Mouse (Mus musculus) neural tube, embryonic 12.5 days (tissue): ENCODE data around the gene Tmem184a. TPM values are rescaled to one million over a fixed set of nuclear protein-coding genes. Genes with fewer than 3 reads are reported as not detected.

Experiments used
- ATAC-seq: fragments of 200-750 bp; cut with Nextera tagmentation; 2 replicates; pipeline ENCODE4 v1.8.0; 2017; ENCODE audit warnings: low read depth, mild to moderate bottlenecking, moderate TSS enrichment, moderate library complexity; ENCODE audit not compliant: low FRiP score
- H3K27ac ChIP-seq: fragments of 300-500 bp; sonication (generic); 2 replicates; pipeline ENCODE4 v1.5.1; 2016
- H3K27me3 ChIP-seq: fragments of 300-500 bp; sonication (generic); replicated peaks from 2 replicates; pipeline ENCODE4 v1.6.1; 2016; ENCODE audit warnings: mild to moderate bottlenecking
- H3K36me3 ChIP-seq: fragments of 300-500 bp; sonication (generic); 2 replicates; pipeline ENCODE4 v1.6.1; 2016; ENCODE audit warnings: mild to moderate bottlenecking
- H3K4me1 ChIP-seq: fragments of 300-500 bp; sonication (generic); 2 replicates; pipeline ENCODE4 v1.6.1; 2016
- H3K4me2 ChIP-seq: fragments of 300-500 bp; sonication (generic); replicated peaks from 2 replicates; pipeline ENCODE4 v1.6.1; 2016; ENCODE audit warnings: mild to moderate bottlenecking
- H3K4me3 ChIP-seq: fragments of 300-500 bp; sonication (generic); 2 replicates; pipeline ENCODE4 v1.5.1; 2016
- H3K9ac ChIP-seq: fragments of 300-500 bp; sonication (generic); 2 replicates; pipeline ENCODE4 v1.6.1; 2016; ENCODE audit warnings: mild to moderate bottlenecking
- H3K9me3 ChIP-seq: fragments of 300-500 bp; sonication (generic); 2 replicates; pipeline ENCODE4 v1.6.1; 2016; ENCODE audit warnings: mild to moderate bottlenecking
- WGBS: fragments of 180-500 bp; shearing (Covaris S2); methylation state at CpG from one replicate; pipeline ENCODE4 v1.1.7; 2016; 5-methylcytosine and 5-hydroxymethylcytosine counted together
- polyA plus RNA-seq: library from polyadenylated mRNA; unstranded; fragments of >200 nt; fragmentation: Nextera tagmentation; extraction: Ambion mirVana; gene quantifications from 2 replicates; pipeline ENCODE4 v1.2.1, GENCODE M21; 2016

Tmem184a gene
- polyA plus RNA-seq, 1 experiment from 2014 or later: 0.68 TPM

DNA sequence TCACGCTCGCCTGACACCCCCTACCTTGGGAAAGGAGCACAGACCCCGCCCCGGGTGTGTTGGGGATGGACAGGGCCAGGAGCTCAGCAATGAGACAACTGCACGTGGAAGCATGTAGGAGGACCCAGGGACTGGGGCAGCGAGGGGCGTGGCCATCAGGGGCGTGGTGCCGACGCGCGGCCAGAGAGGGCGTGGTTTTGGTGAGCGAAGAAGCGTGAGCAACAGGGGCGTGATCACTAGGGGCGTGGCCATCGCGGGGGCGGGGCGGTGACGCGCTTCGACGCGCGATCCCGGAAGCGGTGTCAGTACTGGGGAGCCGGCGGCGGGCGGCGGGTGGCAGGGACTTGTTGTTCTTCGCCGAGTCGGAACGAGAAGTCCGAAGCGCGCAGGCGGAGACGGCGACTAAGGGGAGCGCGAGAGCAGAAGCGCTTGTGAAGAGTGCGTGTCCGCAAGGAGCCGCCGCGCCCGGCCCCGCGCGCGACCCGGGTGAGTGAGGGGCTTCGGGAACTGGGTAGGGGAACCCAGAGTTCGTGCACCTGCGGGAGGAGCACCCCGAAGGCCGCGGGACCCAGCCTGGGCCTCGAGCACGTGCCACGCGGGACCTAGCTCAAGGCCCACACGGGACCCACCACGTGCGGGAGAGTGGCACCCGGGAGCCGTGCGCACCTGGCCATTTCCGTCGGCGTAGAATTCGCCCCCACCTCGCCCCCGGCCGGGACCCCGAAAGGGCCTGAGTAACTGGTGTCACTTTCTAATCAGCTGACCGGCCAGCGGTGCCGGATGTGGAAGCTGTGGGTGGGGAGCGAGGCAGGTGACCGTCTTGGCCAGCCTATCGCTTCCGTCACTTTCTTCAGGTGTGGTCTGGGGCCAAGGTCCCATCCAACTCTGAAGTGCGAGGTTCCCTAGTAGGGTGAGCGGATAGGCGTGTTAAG, 28.2 kb downstream of the Tmem184a start, which contains the start of gene Mafk:
Gene Mafk, plus strand, starts transcription at position 287 of the 932 bp plus-strand sequence.
- H3K4me2 ChIP-seq: peak within 1 kb of the TSS; percentile 100
- H3K4me3 ChIP-seq: peak within 1 kb of the TSS; percentile 77
- H3K9ac ChIP-seq: peak within 1 kb of the TSS; percentile 66
- H3K27ac ChIP-seq: no peak within 1 kb of the TSS
- H3K27me3 ChIP-seq: no peaks in the 10 kb centered on the region
- H3K36me3 ChIP-seq: no peaks in the 10 kb centered on the region
- WGBS: under 1% methylated on average over 92 of the region's 92 CpGs
- H3K9me3 ChIP-seq: no peaks in the 10 kb centered on the region
- peaks cover 40% of the 10 kb centered on the region for H3K4me1 ChIP-seq
- peak; percentile 85 for ATAC-seq

DNA sequence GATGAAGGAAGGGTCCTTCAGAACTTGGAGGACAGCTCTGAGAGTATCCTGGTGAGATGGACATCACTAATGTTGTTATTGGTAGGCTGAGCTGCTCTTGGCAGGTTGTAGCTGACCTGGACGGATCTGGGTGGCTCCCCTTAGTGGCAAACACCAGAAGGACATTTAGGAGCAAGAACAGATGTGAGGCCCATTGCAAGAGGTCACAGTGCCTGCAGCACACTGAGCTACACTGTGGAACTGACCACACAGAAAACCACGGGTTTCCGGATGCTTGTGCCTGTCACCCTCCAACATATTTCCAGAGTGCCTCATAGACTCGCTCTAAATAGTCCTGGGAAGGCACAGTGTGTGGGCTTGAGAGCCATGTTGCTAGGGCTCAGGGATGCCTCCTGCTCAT, 30.3 kb downstream of the Tmem184a start:
- Histone ChIP-seq H3K9me3 (no peaks in the 10 kb centered on the region), H3K4me1 (peaks cover 21% of the 10 kb centered on the region), H3K27ac (no peak overlapping the region), H3K9ac (no peak overlapping the region), H3K4me3 (no peak overlapping the region), H3K4me2 (no peak overlapping the region), H3K36me3 (no peaks in the 10 kb centered on the region), H3K27me3 (no peaks in the 10 kb centered on the region)
- no peak for ATAC-seq
- 64% methylated on average over 4 of the region's 4 CpGs for WGBS

DNA sequence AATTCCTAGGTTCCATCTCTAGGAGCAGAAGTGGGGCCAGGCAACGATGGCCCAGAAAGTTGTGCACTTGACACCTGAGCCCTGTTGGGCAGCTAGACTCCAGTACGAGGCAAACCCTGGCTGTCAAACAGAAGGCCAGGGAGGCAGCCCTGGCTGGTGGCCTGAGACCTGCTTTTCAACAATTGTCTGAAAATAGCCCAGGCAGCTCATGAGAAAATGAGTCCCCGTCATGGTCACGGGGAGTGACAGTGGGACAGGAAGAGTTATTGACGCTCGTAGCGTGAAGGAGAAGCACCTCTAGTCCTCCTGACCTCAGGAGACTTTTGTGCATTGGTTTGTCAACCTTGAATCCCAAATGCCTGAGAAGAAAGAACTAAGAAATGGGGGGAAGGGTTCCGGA, 38.3 kb downstream of the Tmem184a start:
- Histone ChIP-seq H3K27me3 (no peaks in the 10 kb centered on the region), H3K9me3 (no peaks in the 10 kb centered on the region), H3K4me1 (no peaks in the 10 kb centered on the region), H3K4me3 (no peak overlapping the region), H3K36me3 (no peaks in the 10 kb centered on the region), H3K9ac (no peak overlapping the region), H3K4me2 (no peak overlapping the region), H3K27ac (no peak overlapping the region)
- no peak for ATAC-seq
- 85% methylated on average over 8 of the region's 8 CpGs for WGBS

- no peak for ATAC-seq
- Histone ChIP-seq H3K4me1 (peaks cover 13% of the 10 kb centered on the region), H3K36me3 (peaks cover 20% of the 10 kb centered on the region), H3K9ac (no peak overlapping the region), H3K9me3 (no peaks in the 10 kb centered on the region), H3K27me3 (no peaks in the 10 kb centered on the region), H3K4me3 (no peak overlapping the region), H3K27ac (no peak overlapping the region), H3K4me2 (no peak overlapping the region)
- 83% methylated on average over 5 of the region's 5 CpGs for WGBS
These were observed 42.8 kb downstream of the Tmem184a start for GRCm38 (mm10) chr5:139776966-139777365.

DNA sequence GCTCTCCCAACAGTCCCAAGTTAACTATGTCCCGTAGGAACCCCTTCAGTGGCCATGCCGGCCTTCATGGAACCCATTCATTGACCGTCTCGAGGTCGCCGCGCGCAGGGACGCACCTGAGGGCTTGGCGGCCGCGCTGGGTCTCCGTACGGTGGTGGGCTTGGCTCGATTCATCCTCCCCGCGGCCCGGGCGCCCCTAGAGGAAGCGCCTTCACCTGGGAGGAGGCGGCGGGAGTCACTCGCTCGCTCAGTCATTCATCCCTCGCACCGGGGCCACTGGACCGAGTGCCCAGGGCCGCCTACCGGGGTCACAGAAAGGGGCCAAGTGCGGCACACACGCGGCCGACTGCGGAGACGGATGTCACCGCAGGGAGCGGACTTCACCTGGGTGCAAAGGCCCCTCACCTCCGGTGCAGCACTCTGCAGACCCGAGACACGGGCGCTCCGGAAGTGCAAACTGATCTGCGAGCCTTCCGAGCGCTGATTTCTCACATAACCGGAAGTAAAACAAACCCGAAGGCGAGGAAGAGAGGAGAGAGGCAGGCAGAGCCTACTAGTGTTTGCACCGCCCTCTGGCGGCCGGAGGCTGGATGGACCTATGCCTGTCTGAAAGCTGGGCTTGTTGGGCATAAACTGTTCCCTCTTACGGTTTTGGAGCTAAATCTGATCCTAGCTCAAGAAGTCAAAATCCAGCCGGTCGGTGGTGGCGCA, 44.3 kb downstream of the Tmem184a start, which contains the start of gene Ints1:
Gene Ints1, minus strand, starts transcription at position 459 of the 711 bp plus-strand sequence.
- peak within 1 kb of the TSS; percentile 15; the same call in 1 of the 2 replicates for H3K27ac ChIP-seq

DNA sequence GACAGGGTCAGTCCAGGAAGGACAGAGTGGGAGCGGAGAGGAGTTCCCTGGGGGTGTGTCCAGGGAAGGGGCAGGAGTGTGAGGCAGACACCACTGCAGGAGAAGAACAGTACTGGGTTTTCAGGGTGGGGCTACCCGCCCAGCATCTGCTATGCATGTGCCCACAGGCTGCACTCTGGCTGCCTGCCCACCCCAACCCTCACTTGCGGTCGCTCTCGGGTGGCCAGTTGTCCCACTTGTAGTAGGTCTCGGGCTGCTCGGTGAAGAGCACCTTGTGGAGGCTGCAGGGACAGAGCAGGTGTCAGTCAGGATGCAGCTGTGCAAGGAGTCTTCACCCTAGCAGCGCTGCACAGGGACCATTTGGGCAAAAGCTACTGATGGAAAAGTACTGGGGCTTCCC, 51.5 kb downstream of the Tmem184a start:
- Histone ChIP-seq H3K9me3 (no peaks in the 10 kb centered on the region), H3K9ac (no peak overlapping the region), H3K4me3 (no peak overlapping the region), H3K36me3 (peaks cover 98% of the 10 kb centered on the region), H3K27ac (no peak overlapping the region), H3K4me1 (no peaks in the 10 kb centered on the region), H3K4me2 (no peak overlapping the region), H3K27me3 (no peaks in the 10 kb centered on the region)
- 90% methylated on average over 8 of the region's 8 CpGs for WGBS
- no peak for ATAC-seq

More for the DNA sequence above, 44.3 kb downstream of the Tmem184a start, which contains the start of gene Ints1:
- H3K4me2 ChIP-seq: peak within 1 kb of the TSS; percentile 97
- H3K4me1 ChIP-seq: peaks cover 13% of the 10 kb centered on the region
- peak within 1 kb of the TSS; percentile 98 for H3K4me3 ChIP-seq
- peak; percentile 89 for ATAC-seq
- under 1% methylated on average over 55 of the region's 55 CpGs for WGBS
- peak within 1 kb of the TSS; percentile 86 for H3K9ac ChIP-seq
- H3K9me3 ChIP-seq: no peaks in the 10 kb centered on the region
- H3K27me3 ChIP-seq: no peaks in the 10 kb centered on the region
- peaks cover 36% of the 10 kb centered on the region for H3K36me3 ChIP-seq

GRCm38 (mm10) chr5:139764296-139764695, 55.4 kb downstream of the Tmem184a start:
- no peak for ATAC-seq
- no peaks in the 10 kb centered on the region for H3K9me3 ChIP-seq
- H3K4me2 ChIP-seq: no peak overlapping the region
- no peak overlapping the region for H3K4me3 ChIP-seq
- H3K27me3 ChIP-seq: no peaks in the 10 kb centered on the region
- 75% methylated on average over 11 of the region's 11 CpGs for WGBS
- peaks cover 98% of the 10 kb centered on the region for H3K36me3 ChIP-seq
- H3K4me1 ChIP-seq: no peaks in the 10 kb centered on the region
- H3K9ac ChIP-seq: no peak overlapping the region
- no peak overlapping the region for H3K27ac ChIP-seq

GRCm38 (mm10) chr5:139758096-139758495, 61.6 kb downstream of the Tmem184a start:
- 89% methylated on average over 16 of the region's 16 CpGs for WGBS
- Histone ChIP-seq H3K4me1 (no peaks in the 10 kb centered on the region), H3K9me3 (no peaks in the 10 kb centered on the region), H3K4me2 (no peak overlapping the region), H3K4me3 (no peak overlapping the region), H3K27me3 (no peaks in the 10 kb centered on the region), H3K9ac (no peak overlapping the region), H3K27ac (no peak overlapping the region), H3K36me3 (peaks cover 100% of the 10 kb centered on the region)
- no peak for ATAC-seq

DNA sequence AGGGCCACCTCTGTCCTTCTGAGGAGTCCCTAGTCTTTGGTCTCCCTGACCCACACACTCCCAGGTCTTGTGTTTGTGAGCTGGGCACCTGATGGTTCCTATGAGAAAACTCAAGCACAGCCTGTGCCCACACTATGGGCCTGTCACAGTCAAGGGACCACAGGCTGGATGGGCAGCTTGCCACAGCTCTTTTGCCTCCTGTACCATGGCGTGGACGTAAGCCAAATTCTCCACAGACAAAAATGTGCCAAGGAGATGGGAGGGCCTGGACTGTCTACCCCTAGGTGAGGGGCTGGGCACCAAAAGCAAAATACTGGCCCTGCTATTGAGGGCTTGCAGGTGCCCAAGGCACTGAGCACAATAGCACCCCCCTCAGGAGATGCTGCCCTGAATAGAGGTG, 63.1 kb downstream of the Tmem184a start:
- Histone ChIP-seq H3K27ac (no peak overlapping the region), H3K36me3 (peaks cover 97% of the 10 kb centered on the region), H3K9me3 (no peaks in the 10 kb centered on the region), H3K4me1 (no peaks in the 10 kb centered on the region), H3K27me3 (no peaks in the 10 kb centered on the region), H3K4me2 (no peak overlapping the region), H3K9ac (no peak overlapping the region), H3K4me3 (no peak overlapping the region)
- WGBS: 98% methylated on average over 2 of the region's 2 CpGs
- ATAC-seq: no peak

DNA sequence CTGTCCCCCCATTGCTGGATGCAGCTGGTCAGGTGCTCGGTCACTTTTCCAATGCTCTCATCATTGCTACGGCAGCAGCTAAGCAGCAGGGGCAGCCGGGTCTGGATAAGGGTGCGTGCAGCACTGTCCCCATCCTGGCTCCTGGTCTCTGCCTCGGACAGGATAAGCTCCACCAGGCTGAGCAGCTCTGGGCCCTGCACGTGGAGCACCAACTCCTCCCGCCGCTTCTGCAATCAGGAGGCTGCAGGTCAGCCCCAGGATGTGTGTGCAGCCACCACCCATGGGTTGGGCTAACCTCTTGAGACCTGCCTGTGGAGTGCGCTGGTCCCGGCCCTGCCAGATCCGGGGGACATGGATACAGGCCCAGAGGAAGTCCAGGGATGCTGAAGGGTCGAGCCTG, 63.6 kb downstream of the Tmem184a start:
- no peak overlapping the region for H3K9ac ChIP-seq
- no peak overlapping the region for H3K27ac ChIP-seq
- H3K4me2 ChIP-seq: no peak overlapping the region
- H3K27me3 ChIP-seq: no peaks in the 10 kb centered on the region
- no peaks in the 10 kb centered on the region for H3K9me3 ChIP-seq
- no peaks in the 10 kb centered on the region for H3K4me1 ChIP-seq
- WGBS: 93% methylated on average over 12 of the region's 12 CpGs
- no peak overlapping the region for H3K4me3 ChIP-seq
- no peak for ATAC-seq
- H3K36me3 ChIP-seq: peaks cover 97% of the 10 kb centered on the region

GRCm38 (mm10) chr5:139754753-139755152, 65.0 kb downstream of the Tmem184a start:
- WGBS: 37% methylated on average over 12 of the region's 12 CpGs
- H3K36me3 ChIP-seq: peaks cover 93% of the 10 kb centered on the region
- no peak overlapping the region for H3K4me2 ChIP-seq
- H3K9ac ChIP-seq: no peak overlapping the region
- no peaks in the 10 kb centered on the region for H3K27me3 ChIP-seq
- H3K27ac ChIP-seq: no peak overlapping the region
- H3K4me3 ChIP-seq: no peak overlapping the region
- no peak; the same call in 1 of the 2 replicates for ATAC-seq
- no peaks in the 10 kb centered on the region for H3K9me3 ChIP-seq
- H3K4me1 ChIP-seq: no peaks in the 10 kb centered on the region
